Mouse (Mus musculus): ENCODE measurements around the gene 2610318N02Rik. TPM values are rescaled to one million over a fixed set of nuclear protein-coding genes. Genes with fewer than 3 reads are reported as not detected.
"Not testable (repeated sequence)": the region's sequence is repeated elsewhere in the genome, so short reads cannot be mapped to it uniquely, and the experiment has no call there.

The 2610318N02Rik gene
- 13.1 and 14.8 TPM in 2 replicates for polyA plus RNA-seq (2015; fragmentation: Nextera tagmentation; extraction: Ambion mirVana)

GRCm38 (mm10) chr16:17124871-17125520 is at the start of gene 2610318N02Rik:
TSS of gene 2610318N02Rik (minus strand) at chr16:17125167.
- Histone ChIP-seq H3K9ac (ENCODE audit: low read depth, low read length) (peak within 1 kb of the TSS; percentile 66), H3K4me3 (ENCODE audit: low read depth, low read length) (peak within 1 kb of the TSS; percentile 60), H3K9me3 (replicated peaks; ENCODE audit: control insufficient read depth, low read length) (no peaks in the 10 kb centered on the region), H3K36me3 (ENCODE audit: control insufficient read depth, insufficient read depth) (no peaks in the 10 kb centered on the region), H3K4me1 (ENCODE audit: control insufficient read depth, low read depth, low read length) (peaks cover 16% of the 10 kb centered on the region), H3K4me2 (ENCODE audit: low read depth, low read length) (peak within 1 kb of the TSS; percentile 91), H3K27ac (ENCODE audit: low read length) (peak within 1 kb of the TSS; percentile 55; the same call in 1 of the 2 replicates), H3K27me3 (ENCODE audit: control insufficient read depth, insufficient read depth, low read depth, low read length) (no peaks in the 10 kb centered on the region)
- peak; percentile 99 for ATAC-seq (ENCODE audit: low read depth)
- under 1% methylated on average over 25 of the region's 25 CpGs for WGBS (ENCODE audit: insufficient replicate concordance)

DNA sequence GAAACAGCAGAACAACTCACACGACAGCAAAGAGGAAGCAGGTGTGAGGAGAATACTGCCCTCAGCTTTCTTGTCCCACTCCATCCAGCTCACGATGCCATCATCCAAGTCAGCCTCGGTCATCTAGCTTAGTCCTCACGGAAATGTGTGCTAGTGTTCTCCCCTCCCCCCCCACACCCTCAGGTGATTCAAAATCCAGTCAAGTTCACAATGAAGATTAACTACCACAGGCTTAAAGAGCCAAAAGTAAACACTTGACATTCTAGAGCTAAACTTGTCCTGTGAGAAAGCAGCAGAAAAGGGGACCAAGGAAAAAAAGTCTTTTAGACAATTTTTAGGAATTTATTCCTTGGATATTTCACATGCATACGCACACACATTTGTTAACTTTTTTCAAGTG is 43.1 kb upstream of the 2610318N02Rik start:
- Histone ChIP-seq H3K4me3 (ENCODE audit: low read depth, low read length) (no peak overlapping the region), H3K27ac (ENCODE audit: low read length) (no peak overlapping the region), H3K9me3 (replicated peaks; ENCODE audit: control insufficient read depth, low read length) (no peaks in the 10 kb centered on the region), H3K4me1 (ENCODE audit: control insufficient read depth, low read depth, low read length) (no peaks in the 10 kb centered on the region), H3K4me2 (ENCODE audit: low read depth, low read length) (no peak overlapping the region), H3K27me3 (ENCODE audit: control insufficient read depth, insufficient read depth, low read depth, low read length) (no peaks in the 10 kb centered on the region), H3K36me3 (ENCODE audit: control insufficient read depth, insufficient read depth) (peaks cover 13% of the 10 kb centered on the region), H3K9ac (ENCODE audit: low read depth, low read length) (no peak overlapping the region)
- ATAC-seq (ENCODE audit: low read depth) = no peak
- WGBS (ENCODE audit: insufficient replicate concordance) = 79% methylated on average over 5 of the region's 5 CpGs

DNA sequence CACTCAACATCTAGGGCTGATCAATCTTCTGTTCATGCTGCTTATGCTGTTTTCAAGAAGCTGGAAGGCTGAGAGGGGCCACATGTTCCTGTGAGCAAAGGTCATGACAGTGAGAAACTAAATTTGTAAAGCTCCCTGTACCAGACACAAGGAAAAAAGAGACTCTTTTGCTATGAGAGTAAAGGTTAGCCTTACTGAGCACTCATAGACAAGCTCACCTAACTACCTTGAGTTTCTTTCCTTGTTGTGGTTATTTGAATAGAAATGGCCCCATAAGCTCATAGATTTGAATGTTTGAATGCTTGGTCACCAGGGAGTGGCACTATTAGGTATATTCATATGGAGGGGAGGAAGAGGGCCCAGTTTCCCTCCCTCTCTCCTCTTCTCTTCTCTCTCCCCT is 42.2 kb upstream of the 2610318N02Rik start:
- Histone ChIP-seq H3K9me3 (replicated peaks; ENCODE audit: control insufficient read depth, low read length) (no peaks in the 10 kb centered on the region), H3K36me3 (ENCODE audit: control insufficient read depth, insufficient read depth) (peaks cover 7% of the 10 kb centered on the region), H3K27me3 (ENCODE audit: control insufficient read depth, insufficient read depth, low read depth, low read length) (no peaks in the 10 kb centered on the region), H3K9ac (ENCODE audit: low read depth, low read length) (no peak overlapping the region), H3K4me3 (ENCODE audit: low read depth, low read length) (no peak overlapping the region), H3K27ac (ENCODE audit: low read length) (no peak overlapping the region), H3K4me1 (ENCODE audit: control insufficient read depth, low read depth, low read length) (no peaks in the 10 kb centered on the region), H3K4me2 (ENCODE audit: low read depth, low read length) (no peak overlapping the region)
- ATAC-seq (ENCODE audit: low read depth) = no peak

GRCm38 (mm10) chr16:17165478-17165877 is 40.5 kb upstream of the 2610318N02Rik start:
- not testable (repeated sequence) for ATAC-seq (ENCODE audit: low read depth); H3K9ac ChIP-seq (ENCODE audit: low read depth, low read length); H3K4me1 ChIP-seq (ENCODE audit: control insufficient read depth, low read depth, low read length); H3K36me3 ChIP-seq (ENCODE audit: control insufficient read depth, insufficient read depth); H3K9me3 ChIP-seq (replicated peaks; ENCODE audit: control insufficient read depth, low read length); H3K4me3 ChIP-seq (ENCODE audit: low read depth, low read length); H3K27ac ChIP-seq (ENCODE audit: low read length); H3K27me3 ChIP-seq (ENCODE audit: control insufficient read depth, insufficient read depth, low read depth, low read length); H3K4me2 ChIP-seq (ENCODE audit: low read depth, low read length)
- 68% methylated on average over 1 of the region's 1 CpGs for WGBS (ENCODE audit: insufficient replicate concordance)

DNA sequence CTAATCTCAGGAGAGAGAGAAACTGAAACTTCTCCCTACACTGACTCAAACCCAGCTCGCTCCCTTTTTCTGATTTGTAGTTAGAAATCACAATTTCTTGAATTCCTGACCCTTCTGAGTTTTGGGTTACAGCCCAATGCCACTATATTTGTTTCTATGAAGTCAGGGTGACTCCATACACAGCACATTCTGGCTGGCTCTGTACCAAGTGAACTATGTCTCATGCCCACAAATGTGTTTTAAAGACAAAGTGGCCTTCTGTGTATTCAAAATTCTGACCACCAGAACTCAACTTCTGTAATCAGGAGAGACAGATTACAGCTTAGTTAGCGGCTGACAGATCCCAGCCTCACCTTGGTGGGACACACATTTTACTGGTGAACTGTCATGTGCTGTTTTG is 29.4 kb upstream of the 2610318N02Rik start:
- no peak overlapping the region for H3K4me3 ChIP-seq (ENCODE audit: low read depth, low read length)
- no peaks in the 10 kb centered on the region for H3K4me1 ChIP-seq (ENCODE audit: control insufficient read depth, low read depth, low read length)
- no peak overlapping the region for H3K27ac ChIP-seq (ENCODE audit: low read length)
- H3K4me2 ChIP-seq (ENCODE audit: low read depth, low read length) = no peak overlapping the region
- H3K9ac ChIP-seq (ENCODE audit: low read depth, low read length) = no peak overlapping the region
- no peaks in the 10 kb centered on the region for H3K9me3 ChIP-seq (replicated peaks; ENCODE audit: control insufficient read depth, low read length)
- peaks cover 30% of the 10 kb centered on the region for H3K36me3 ChIP-seq (ENCODE audit: control insufficient read depth, insufficient read depth)
- no peak for ATAC-seq (ENCODE audit: low read depth)
- no peaks in the 10 kb centered on the region for H3K27me3 ChIP-seq (ENCODE audit: control insufficient read depth, insufficient read depth, low read depth, low read length)
- WGBS (ENCODE audit: insufficient replicate concordance) = 76% methylated on average over 2 of the region's 2 CpGs

GRCm38 (mm10) chr16:17151874-17152273 is 26.9 kb upstream of the 2610318N02Rik start:
- peaks cover 24% of the 10 kb centered on the region for H3K36me3 ChIP-seq (ENCODE audit: control insufficient read depth, insufficient read depth)
- H3K27ac ChIP-seq (ENCODE audit: low read length) = no peak overlapping the region
- ATAC-seq (ENCODE audit: low read depth) = no peak
- H3K9ac ChIP-seq (ENCODE audit: low read depth, low read length) = no peak overlapping the region
- no peaks in the 10 kb centered on the region for H3K9me3 ChIP-seq (replicated peaks; ENCODE audit: control insufficient read depth, low read length)
- WGBS (ENCODE audit: insufficient replicate concordance) = 85% methylated on average over 4 of the region's 4 CpGs
- H3K4me3 ChIP-seq (ENCODE audit: low read depth, low read length) = no peak overlapping the region
- no peaks in the 10 kb centered on the region for H3K27me3 ChIP-seq (ENCODE audit: control insufficient read depth, insufficient read depth, low read depth, low read length)
- no peak overlapping the region for H3K4me2 ChIP-seq (ENCODE audit: low read depth, low read length)
- H3K4me1 ChIP-seq (ENCODE audit: control insufficient read depth, low read depth, low read length) = peaks cover 15% of the 10 kb centered on the region

DNA sequence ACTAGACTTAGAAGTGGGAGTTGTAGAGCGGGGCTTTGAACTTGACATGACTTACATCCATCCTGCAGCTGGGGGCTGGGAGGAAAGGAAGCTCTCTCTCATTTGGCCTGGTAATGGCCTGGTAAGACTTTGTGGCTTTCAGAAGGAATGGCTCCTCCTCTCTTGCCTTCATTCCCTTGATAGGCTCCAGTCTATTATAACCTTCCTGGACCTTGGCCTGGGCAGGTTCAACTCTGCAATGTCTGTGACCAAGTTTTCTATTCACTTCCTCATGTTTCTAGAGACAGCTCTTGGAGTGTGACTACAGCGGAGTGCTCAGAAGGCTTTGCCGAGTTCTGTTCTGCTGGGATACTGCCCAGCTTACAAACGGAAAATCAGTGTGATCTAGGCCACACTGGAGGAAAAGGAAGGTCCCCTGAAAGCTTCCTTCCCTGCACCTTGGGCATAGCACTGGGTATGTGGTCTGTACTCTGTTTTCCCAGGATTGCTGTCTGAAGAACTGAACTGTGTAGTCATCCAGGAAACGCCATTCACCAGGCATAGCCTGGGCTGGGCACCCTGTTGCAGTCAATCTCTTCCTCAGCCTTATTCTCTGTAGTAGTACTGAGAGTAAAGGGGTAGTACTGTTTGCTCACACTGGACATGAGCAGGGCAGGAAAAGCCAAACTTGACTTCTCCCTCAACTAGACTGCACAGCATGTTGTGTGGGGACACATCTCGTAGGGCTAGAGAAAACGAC is 25.7 kb upstream of the 2610318N02Rik start:
- Histone ChIP-seq H3K4me3 (ENCODE audit: low read depth, low read length) (no peak overlapping the region), H3K9ac (ENCODE audit: low read depth, low read length) (no peak overlapping the region), H3K27ac (ENCODE audit: low read length) (no peak overlapping the region), H3K27me3 (ENCODE audit: control insufficient read depth, insufficient read depth, low read depth, low read length) (no peaks in the 10 kb centered on the region), H3K4me2 (ENCODE audit: low read depth, low read length) (no peak overlapping the region), H3K9me3 (replicated peaks; ENCODE audit: control insufficient read depth, low read length) (no peaks in the 10 kb centered on the region), H3K4me1 (ENCODE audit: control insufficient read depth, low read depth, low read length) (peaks cover 15% of the 10 kb centered on the region), H3K36me3 (ENCODE audit: control insufficient read depth, insufficient read depth) (peaks cover 18% of the 10 kb centered on the region)
- WGBS (ENCODE audit: insufficient replicate concordance) = 79% methylated on average over 7 of the region's 7 CpGs
- no peak for ATAC-seq (ENCODE audit: low read depth)

- peak overlapping the region; percentile 99 for H3K4me2 ChIP-seq (ENCODE audit: low read depth, low read length)
- H3K27me3 ChIP-seq (ENCODE audit: control insufficient read depth, insufficient read depth, low read depth, low read length) = no peaks in the 10 kb centered on the region
- H3K9me3 ChIP-seq (replicated peaks; ENCODE audit: control insufficient read depth, low read length) = no peaks in the 10 kb centered on the region
- WGBS (ENCODE audit: insufficient replicate concordance) = 11% methylated on average over 16 of the region's 16 CpGs
- no peak overlapping the region for H3K27ac ChIP-seq (ENCODE audit: low read length)
- peaks cover 15% of the 10 kb centered on the region for H3K4me1 ChIP-seq (ENCODE audit: control insufficient read depth, low read depth, low read length)
- H3K9ac ChIP-seq (ENCODE audit: low read depth, low read length) = no peak overlapping the region
- ATAC-seq (ENCODE audit: low read depth) = peak; percentile 48
- peaks cover 7% of the 10 kb centered on the region for H3K36me3 ChIP-seq (ENCODE audit: control insufficient read depth, insufficient read depth)
- peak overlapping the region; percentile 73 for H3K4me3 ChIP-seq (ENCODE audit: low read depth, low read length)
These were observed 23.1 kb upstream of the 2610318N02Rik start for GRCm38 (mm10) chr16:17148084-17148483.

- Histone ChIP-seq H3K4me3 (ENCODE audit: low read depth, low read length) (peak overlapping the region; percentile 73), H3K9me3 (replicated peaks; ENCODE audit: control insufficient read depth, low read length) (no peaks in the 10 kb centered on the region), H3K4me2 (ENCODE audit: low read depth, low read length) (peak overlapping the region; percentile 99), H3K9ac (ENCODE audit: low read depth, low read length) (peak overlapping the region; percentile 64), H3K27ac (ENCODE audit: low read length) (no peak overlapping the region), H3K36me3 (ENCODE audit: control insufficient read depth, insufficient read depth) (peaks cover 2% of the 10 kb centered on the region; the same call in 1 of the 2 replicates), H3K27me3 (ENCODE audit: control insufficient read depth, insufficient read depth, low read depth, low read length) (no peaks in the 10 kb centered on the region), H3K4me1 (ENCODE audit: control insufficient read depth, low read depth, low read length) (peaks cover 15% of the 10 kb centered on the region)
- ATAC-seq (ENCODE audit: low read depth) = no peak
- WGBS (ENCODE audit: insufficient replicate concordance) = 2% methylated on average over 41 of the region's 41 CpGs
These were observed 22.5 kb upstream of the 2610318N02Rik start for GRCm38 (mm10) chr16:17147391-17147929.
